Mouse (Mus musculus) adrenal gland, adult (tissue): ENCODE measurements around the gene Prune1.

Experiments
- DNase-seq, 2 experiments: peaks; one replicate each; pipeline ENCODE4 v3.0.0; 2022 to 2023; ENCODE audit warnings: low spot score in 1 of 2; ENCODE audit not compliant: inconsistent age in 2 of 2

The Prune1 gene

DNA sequence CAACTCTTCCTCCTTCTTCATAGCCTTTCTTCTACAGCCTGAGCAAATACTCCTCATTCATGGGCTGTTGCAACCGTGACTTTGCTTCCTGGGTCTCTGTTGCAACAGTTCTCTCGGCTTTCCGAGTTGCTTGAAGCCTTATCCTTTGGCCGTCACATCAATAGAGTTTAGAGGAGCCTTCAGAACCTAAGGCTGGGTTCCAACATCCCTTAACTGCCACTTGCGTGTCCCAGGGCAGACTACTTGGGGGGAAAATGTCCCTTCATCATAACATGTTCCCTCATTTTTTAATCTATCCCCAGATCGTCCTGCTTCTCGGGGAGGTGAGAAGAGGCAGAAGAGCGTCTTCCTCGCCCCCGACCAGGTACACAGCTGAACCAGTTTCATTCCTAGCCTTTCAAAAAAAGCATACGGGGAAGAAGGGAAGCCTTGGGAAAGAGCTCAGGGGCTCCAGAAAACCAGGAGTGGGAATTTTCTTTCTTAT is 547 bp upstream of the Prune1 start:
- peak; percentile 53 to 93 for DNase-seq

- DNase-seq: no peak
These were observed 1.1 kb downstream of the Prune1 start for GRCm38 (mm10) chr3:95280747-95281146.

DNA sequence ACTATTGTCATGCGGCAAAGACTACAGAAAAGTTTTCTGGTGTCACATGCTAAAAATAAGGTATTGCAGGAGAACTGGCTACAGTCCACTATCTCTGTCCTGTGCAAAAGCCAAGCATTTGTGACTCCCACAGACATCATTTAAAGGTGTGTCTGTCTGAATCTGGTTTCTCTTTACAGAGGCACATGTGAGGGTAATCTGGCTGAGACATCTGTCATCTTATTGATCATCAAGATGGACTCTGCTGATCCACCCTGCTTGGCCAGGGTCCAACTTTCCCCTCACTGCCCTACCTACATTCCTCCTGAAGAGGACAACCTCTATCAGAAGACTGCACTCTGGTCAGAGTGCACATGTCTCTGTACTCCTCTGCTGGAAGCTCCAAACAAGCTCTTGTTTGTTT is 4.7 kb downstream of the Prune1 start:
- DNase-seq: peak in 1 of 2 experiments; percentile 45

- no peak for DNase-seq
These were observed 5.4 kb downstream of the Prune1 start for GRCm38 (mm10) chr3:95276428-95276934.

- DNase-seq: peak in 1 of 2 experiments; percentile 25
These were observed 6.7 kb downstream of the Prune1 start for GRCm38 (mm10) chr3:95275161-95275560.

DNA sequence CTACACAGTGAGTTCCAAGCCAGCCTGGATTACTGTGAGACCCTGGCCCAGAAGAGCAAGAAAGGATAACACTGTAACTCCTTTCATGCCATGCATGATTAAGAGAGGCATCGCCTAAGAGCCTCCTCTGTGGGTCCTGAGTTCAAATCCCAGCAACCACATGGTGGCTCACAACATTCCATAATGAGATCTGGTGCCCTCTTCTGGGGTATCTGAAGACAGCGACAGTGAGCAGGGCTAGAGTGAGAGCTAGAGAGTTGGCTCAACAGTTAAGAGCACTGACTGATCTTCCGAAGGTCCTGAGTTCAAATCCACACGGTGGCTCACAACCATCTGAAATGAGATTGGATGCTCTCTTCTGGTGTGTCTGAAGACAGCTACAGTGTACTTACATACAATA is 7.4 kb downstream of the Prune1 start:
- no peak for DNase-seq

GRCm38 (mm10) chr3:95273471-95273870 is 8.4 kb downstream of the Prune1 start:
- DNase-seq: peak in 1 of 2 experiments; percentile 22

- DNase-seq: peak in 1 of 2 experiments; percentile 47
These were observed 11.0 kb downstream of the Prune1 start for GRCm38 (mm10) chr3:95270766-95271364.

GRCm38 (mm10) chr3:95269789-95270188 is 12.1 kb downstream of the Prune1 start:
- no peak for DNase-seq

- DNase-seq: peak; percentile 60 to 89
These were observed 14.0 kb downstream of the Prune1 start for GRCm38 (mm10) chr3:95267855-95268254.

- no peak for DNase-seq
These were observed 15.8 kb downstream of the Prune1 start for GRCm38 (mm10) chr3:95266052-95266451.

DNA sequence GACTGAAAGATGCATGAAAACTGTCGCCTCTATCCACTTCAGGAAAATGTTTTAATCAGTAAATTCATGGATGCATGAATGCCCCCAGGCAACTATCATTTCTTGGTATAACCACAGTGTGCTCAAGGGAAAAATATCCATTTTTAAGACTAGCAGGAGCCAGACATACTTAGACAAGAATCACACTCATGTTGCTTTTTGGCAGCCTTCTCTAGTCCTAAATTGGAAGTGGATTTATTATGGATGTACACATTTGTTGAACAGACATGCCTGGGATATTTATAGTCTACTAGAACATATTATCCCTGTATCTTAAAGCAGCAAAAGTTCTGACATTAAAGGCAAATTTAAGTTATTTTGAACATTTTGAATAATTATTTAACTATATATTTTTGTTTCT is 17.2 kb downstream of the Prune1 start:
- no peak for DNase-seq

- peak; percentile 74 to 90 for DNase-seq
These were observed 18.7 kb downstream of the Prune1 start for GRCm38 (mm10) chr3:95263089-95263739.

DNA sequence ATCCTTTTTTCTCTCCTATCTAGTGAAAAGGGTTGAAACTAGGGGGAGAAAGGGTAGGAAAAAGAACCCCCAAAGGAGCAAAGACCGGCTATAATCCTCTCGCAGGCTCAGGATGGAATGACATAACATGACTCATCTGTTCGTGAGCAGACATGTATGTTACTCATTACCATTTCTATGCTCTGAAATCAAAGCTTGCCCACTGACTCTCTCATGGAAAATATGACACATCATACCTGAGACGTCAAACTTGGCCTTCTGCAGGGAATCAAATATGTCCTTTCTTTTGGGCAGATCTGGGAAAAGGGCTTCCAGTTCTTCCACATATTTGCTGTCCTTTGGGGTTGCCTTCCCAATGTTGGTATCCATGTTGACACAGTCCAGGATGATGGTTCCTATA is 19.9 kb downstream of the Prune1 start:
- no peak for DNase-seq

DNA sequence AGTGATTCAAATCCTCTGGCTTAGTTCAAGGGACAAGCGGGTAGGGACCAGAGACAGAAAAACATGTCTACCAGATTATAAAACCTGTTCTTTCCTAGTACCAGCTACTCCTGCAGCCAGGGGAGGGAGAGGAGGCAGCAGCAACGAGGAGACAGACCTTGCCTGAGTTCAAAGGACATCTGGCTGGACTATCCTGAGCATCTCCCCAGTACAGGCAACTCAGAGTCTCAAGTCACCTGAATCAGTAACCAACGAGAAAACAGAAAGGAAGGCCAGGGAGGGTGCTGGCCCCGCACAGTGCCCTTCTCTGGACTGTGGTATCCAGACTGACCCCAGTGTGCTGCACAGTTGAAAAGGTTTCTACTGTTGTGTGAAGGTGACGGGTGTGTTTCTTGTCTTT is 24.9 kb downstream of the Prune1 start:
- DNase-seq: no peak

DNA sequence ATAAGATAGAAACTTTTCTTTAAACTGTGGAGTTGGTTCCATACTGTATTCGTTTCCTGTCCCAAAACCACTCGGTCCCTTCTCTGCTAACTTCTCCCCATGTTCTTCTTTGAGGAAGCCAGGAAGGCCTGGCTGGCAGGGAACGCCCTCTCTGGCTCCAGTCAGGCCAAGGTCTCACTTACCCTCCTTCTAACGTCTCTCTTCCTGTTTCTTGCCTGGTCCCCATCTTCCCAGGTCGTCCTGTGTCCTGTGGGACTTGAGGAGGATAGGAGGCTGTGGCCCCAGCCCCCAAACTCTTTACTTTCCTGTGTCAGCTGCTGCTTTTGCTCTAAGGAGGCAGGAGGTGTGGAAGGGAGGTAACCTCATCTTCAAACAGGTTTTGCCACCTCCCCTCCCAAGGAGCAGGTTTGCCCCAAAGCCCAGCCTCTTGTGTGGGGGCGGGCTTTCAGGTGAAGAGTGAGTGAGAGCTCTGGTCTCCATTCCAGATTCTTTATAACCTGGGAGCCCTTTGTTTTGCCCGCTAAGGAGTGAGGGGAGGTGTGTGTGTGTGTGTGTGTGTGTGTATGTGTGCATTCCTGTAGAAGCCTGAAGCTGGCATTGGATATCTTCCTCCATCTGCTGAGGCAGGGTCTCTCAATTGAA is 31.0 kb downstream of the Prune1 start, which contains the start of gene Bnipl:
Bnipl (minus strand) TSS at position 411 of the 642 bp plus-strand sequence.
- DNase-seq: no peak

- no peak for DNase-seq
These were observed 31.5 kb downstream of the Prune1 start for GRCm38 (mm10) chr3:95250361-95250760.

GRCm38 (mm10) chr3:95247660-95248336 is 34.1 kb downstream of the Prune1 start:
- DNase-seq: no peak

DNA sequence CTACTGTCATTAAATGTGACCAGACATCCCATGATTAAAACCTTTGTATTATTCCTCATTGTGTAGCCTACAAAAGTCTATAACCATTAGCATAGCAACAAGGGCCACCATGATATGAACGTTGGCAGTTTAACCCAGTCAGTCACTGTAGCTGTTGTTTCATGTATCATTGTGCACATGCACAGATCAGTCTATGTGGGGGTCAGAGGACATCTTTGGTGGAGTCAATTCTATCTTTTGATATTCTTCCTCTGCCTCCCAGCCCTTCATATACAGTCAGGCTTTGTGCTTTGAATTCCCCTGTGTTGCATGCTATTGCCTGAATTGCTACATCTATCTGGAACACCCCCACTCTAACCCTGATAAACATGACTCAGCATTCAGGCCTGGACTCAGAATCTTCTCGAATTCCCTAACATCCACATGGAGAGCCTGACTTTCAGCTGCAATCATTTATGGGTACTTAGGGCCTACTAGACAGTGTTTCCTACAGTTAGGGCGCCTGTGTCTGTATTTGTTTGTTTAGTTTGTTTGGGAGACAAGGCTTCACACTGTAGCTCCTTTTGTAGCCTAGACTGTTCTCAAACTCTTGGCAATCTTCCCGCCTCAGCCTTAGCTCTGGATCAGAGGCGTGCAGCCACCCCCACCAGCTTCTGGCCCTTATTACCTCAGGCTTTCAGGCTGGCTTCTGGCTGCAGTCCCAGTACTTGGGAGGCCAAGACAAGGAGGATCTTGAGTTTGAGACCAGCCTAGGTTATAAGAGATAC is 35.2 kb downstream of the Prune1 start:
- peak; percentile 62 to 88 for DNase-seq

DNA sequence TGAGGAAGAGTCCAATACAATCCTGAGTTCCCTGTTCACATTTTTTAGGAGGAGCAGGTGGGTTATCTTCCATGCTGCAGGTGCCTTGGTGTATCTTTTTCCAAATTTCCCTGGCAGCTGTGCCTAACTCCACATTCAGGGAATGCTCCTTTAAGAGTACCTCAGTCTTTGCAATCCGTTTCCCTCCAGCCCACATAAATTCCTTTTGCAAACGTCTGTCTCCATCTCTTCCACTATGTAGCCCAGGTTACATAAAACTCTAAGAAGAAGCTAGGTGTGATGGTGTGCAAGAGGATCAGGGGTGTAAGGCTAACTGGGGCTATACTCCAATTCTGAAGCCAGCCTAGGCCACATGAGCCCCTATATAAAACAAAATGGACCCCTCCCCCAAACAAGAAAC is 38.8 kb downstream of the Prune1 start:
- no peak for DNase-seq

- DNase-seq: no peak
These were observed 40.4 kb downstream of the Prune1 start, which contains the start of gene Gm128 for GRCm38 (mm10) chr3:95241498-95241897. Gene Gm128, minus strand, starts transcription at chr3:95241598.
